Mouse (Mus musculus): ENCODE measurements around the gene Olfr16.

DNA sequence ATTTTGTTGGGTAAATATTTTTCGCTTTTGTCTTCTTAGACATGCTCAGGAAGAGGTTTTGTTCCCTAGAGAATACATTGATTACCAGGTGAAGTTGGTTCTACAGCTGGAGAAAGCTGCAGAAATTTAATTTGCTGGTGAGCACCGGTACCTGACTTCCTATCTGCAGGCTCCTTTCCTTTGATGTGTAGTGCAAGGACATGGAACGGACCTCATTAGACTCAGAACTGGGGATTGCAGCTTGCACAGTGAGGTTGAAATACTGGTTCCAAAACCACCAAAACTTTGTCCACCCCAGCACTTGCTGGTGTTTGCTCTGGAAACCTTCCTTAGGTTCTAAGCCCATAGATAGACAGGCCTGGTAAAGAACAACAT, 40.4 kb downstream of the Olfr16 start:
- no peak for TF ChIP-seq CTCF (conservative IDR thresholded peaks at IDR 0.05; ENCODE audit: low read length)
- TF ChIP-seq POU5F1 (IDR thresholded peaks at IDR 0.05; ENCODE audit: borderline replicate concordance, low read length), result no peak
